Mouse (Mus musculus) olfactory bulb, adult 2 months (tissue): ENCODE data around the gene Rps27.
A peak's percentile ranks its signal among the peaks of the same experiment; 100 is the strongest.

Experiments
- CTCF ChIP-seq: fragments of 200-500 bp; IDR thresholded peaks from 2 replicates; pipeline ENCODE4 v1.5.1; 2012; ENCODE audit warnings: low read depth, mild to moderate bottlenecking, low read length, moderate library complexity; ENCODE audit not compliant: insufficient read depth
- POLR2A ChIP-seq: fragments of 200-500 bp; IDR thresholded peaks from 2 replicates; pipeline ENCODE4 v1.6.1; 2012; ENCODE audit warnings: mild to moderate bottlenecking, low read depth, low read length, moderate library complexity; ENCODE audit not compliant: insufficient read depth

DNA sequence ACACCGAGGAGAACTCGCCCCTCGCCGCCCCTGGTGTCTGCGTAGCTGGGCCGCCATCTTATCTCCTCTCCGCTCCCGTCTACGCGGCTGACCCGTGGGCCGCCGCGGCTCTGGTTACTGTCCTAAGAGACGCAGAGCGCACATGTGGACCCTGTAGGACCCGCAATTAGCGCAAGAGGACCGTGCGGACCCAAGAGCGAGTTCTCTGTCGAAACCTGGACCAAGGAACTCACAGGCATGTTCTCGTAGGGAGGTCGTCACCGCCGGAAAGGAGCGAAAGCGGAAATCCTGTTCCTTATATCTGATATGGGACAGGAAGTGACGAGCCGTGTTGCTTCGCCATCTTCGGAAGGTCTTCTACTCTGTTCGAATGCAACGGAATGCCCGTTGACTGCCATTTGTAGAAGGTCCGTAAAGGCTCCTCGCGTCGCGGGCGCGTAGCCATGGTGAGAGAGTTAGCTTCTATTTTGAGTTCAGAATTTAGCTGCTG, at the start of gene Rps27, which contains the start of gene Rab13:
- no peak for TF ChIP-seq CTCF
- peak; percentile 97 for TF ChIP-seq POLR2A
